Mouse (Mus musculus) cerebellum, adult 8-10 months (tissue): ENCODE measurements at regions not wholly inside any gene's neighbourhood (a gene's known extent, or its start where the extent isn't known, plus 50 kb on each side); places are given as distances from the start of the nearest gene placed in this dataset.

Experiments
- DNase-seq: peaks from one replicate; pipeline ENCODE4 v3.0.0; 2022

- DNase-seq, result no peak
Observed at GRCm38 (mm10) chr5:28904500-28904899, 291.3 kb upstream of the Rnf32 start.

DNA sequence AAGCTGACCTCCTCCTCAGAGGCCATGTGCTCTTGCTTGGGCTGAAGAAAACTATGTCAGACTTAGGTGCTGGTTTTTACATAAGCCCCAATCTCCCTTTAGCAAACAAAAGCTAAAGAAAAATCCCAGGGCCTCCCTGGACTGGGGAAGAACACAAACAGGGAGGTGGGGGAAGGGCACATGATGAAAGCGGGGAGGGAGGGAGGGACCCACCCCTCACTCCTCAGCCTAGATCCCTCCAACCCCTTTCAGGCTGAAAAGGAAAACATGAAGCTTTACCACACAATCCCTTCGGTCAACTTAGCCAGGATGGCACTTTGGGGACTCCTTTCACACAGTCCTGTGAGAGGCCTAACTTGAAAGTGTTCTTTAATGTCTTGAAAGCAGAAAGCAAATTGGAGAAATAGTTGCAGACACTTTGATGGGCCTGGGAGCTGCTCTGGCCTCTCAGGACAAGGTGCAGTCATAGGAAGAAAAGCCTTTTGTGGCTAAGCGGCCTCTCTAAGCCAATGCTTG is 291.9 kb upstream of the Rnf32 start:
- DNase-seq, result no peak

DNA sequence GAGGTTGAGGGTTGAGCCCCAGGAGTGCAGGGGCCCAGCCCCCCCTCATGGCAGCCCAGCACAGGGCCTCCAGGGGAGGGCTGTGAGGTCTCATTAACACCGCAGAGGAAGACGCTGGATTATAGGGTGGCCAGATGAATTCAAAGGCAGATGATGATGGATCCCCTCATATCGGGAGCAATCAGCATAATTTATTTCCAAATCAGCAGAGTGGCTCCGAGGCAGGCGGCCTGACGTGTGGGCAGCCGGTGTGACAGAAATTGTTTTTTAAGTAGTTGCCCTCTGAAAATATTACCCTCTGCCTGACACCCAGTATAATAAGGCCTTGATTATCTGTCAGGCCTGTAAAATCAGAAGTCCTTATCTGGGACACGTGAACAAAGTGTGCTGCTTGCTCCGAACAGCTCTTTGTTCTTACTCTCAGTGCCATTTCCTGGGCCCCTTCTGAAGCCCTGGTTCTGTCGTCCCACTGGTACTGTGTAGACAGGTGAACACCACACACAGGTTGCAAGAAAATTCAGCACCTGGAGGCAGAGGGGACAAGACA is 303.0 kb upstream of the Rnf32 start:
- no peak for DNase-seq

GRCm38 (mm10) chr5:28891988-28892387 is 303.8 kb upstream of the Rnf32 start:
- DNase-seq, result no peak

- no peak for DNase-seq
Observed at GRCm38 (mm10) chr5:28884746-28885365, 310.9 kb upstream of the Rnf32 start.

GRCm38 (mm10) chr5:28876199-28876598 is 319.6 kb upstream of the Rnf32 start:
- no peak for DNase-seq

DNA sequence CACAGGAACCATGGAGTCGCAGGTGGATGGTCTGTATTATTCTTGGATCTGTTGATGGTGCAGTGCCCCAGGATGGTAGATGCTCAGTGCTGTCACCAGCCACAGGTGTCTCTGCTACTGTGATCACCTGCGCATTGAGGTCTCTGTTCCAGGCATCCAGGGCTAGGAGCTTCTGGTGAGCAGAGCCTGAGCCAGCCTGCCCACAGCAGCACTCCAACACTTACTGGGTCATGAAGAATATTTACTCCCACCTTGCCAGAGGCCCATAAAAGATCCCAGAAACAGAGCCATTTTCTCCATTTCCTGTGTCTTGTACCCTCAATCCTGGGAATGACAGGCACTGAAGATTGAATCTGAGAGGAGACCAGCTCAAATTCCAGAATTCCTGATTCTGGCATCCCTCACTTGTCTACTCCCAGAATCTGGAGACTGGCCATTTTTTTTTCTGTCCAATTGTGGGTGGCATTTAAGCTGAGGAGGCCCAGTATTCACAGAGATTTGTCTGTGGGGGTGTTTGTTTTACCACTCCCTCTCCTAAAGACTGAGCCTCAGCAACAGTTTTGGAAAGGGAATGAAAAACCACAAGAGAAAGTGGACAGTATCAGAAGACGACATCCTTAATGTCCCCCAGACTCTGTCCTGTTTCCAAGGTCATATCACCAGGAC is 322.1 kb upstream of the Rnf32 start:
- DNase-seq, result no peak

- DNase-seq, result peak; percentile 2
Observed at GRCm38 (mm10) chr5:28859604-28860371, 336.0 kb upstream of the Rnf32 start.

GRCm38 (mm10) chr5:28838141-28838925 is 357.5 kb upstream of the Rnf32 start:
- DNase-seq, result peak; percentile 15

DNA sequence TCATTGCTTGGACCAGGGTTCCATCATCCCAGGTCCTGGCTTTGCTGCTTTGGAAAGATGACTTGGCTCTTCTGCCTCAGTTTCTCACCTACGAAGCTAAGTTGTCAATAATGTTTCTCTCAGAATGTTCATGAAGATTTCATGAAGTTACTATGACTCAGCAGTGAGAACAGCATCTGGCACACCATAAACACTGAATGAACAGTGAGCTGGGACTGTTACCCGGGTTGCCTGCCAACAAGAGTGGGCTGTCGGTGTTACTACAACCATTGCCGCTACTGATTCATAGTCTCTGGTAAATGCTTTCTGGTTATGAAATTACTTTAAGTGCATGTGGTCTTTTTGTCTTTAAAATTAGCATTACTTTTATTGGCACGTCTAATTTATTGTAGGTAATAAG is 352.0 kb upstream of the Shh start:
- DNase-seq, result no peak

DNA sequence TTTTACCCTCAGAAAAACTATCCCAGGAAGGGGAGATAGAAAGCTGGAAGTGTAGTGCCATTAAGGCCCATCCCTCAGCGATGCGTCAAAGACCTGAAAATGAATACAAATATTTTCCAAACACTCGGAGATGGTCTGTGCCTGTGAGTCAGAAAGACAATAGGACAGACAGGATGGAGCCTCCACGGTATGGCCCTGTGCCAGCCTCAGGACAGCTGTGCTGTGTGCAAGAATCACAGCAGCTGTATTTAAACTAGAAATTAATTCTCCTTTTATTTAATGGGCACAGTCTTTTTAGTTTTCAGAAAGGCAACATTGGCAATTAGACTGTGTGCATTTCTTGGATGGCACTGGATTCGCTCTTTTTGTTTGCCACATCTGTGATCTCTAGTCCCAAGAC is 340.9 kb upstream of the Shh start:
- no peak for DNase-seq

DNA sequence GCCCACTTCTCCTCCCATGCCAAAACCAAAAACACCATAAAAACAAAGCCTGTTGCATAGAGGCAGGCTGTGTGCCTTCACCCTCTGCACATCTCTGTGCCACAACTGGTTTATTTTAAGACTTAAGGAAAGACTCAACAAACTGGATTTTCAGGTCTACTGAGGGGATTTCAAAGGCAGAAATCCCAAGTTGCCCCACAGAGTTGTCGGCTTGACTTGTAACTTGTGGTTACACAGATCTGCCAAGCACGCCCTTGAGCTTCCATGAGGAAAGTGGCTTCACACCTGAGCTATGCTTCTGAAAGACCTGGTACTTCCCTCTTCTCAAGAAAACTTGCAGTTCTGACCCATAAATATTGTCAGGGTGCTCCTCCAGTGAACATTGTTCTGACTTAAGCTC is 332.4 kb upstream of the Shh start:
- DNase-seq, result no peak

DNA sequence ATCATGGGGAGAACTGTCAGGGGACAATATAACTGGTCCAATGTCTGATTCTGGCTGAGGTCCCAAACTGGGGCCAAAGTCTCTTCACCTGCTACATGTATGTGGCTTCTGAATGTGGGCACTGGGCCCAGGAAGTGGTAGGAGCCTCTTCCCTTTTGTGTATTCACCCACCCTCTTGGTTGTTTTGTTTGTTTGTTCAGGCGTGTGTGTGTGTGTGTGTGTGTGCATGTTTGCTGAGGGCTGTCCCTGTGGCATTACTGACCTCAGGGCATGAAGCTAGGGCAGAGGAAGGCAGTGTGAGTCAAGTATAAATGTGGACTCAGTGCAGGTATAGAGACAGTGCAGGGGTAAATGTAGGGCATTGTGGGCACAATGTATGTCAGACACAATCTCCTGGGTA is 331.3 kb upstream of the Shh start:
- DNase-seq, result no peak

DNA sequence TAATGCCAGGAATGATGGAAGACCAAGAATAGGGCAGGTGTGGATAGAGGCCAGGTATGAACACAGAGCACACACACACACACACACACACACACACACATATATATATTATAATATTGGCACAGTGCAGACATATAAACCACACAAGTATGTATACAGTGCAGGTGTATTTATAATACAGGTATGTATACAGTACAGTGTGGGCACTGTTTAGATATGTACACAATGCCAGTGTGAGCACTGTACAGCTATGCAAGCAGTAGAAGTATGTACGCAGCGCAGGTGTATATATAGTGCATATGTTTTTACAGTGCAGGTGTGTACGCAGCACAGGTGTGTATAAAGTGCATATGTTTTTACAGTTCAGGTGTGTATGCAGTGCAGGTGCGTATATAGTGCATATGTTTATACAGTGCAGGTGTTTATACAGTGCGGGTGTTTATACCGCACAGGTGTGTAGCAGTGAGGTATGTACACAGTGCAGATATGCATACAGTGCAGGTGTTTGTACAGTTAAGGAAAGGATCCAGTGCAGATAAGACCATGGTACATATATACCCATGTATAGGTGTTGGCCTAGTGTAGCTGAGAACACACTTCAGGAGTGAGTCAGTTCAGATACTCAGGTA is 328.2 kb upstream of the Shh start:
- no peak for DNase-seq

DNA sequence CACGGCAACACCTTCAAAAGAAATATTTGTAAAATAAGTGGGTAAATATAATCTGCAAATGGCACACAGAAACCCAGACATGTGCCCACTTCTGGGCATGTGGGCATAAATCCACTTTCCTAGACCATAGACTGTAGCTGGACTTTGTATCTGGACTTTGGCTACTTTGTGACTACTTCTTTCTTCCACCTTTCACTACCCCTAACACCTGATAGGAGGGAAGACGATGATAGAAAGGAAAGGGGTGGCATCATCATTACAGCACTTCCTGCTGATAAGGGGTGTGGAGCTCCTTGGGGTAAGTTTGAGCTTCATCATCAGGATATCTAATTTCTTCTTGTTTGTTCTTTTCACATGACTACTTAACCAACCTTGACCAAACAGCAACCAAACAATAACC is 326.7 kb upstream of the Shh start:
- no peak for DNase-seq

GRCm38 (mm10) chr5:28785347-28786060 is 318.4 kb upstream of the Shh start:
- DNase-seq, result no peak

GRCm38 (mm10) chr5:28784339-28784966 is 317.4 kb upstream of the Shh start:
- DNase-seq, result no peak

DNA sequence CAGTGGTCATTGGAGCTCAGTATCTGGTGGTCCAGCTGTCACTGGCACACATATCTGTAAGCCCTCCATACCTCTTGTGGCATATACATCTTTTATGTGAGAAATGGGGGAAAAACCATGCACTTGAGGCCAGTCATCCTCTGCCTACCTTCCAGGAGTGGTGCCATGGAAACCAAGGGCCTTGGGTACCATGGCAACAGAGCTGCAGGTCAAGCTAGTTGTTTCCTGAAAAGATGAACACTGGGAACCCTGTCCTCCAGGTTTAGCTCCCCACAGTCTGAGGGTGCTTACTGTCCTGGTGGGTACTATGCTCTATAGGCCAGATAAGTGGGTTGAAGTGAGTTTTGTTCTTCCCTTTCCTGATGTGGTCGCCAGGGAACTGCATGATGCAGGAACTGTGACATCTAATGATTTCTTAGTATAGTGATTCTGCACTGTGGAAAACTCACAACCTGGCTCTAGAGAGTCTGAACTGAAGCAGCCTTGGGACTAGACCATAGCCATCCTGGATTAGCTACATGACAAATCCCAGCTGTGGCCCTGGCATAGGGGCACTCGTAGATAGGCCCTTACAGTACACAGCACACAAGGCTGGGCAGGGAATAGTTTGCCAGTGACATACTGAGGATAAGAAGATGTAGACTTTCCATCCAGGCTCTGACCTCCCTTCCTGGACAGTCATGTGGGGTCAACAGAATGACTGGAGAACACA is 308.7 kb upstream of the Shh start:
- DNase-seq, result no peak

- no peak for DNase-seq
Observed at GRCm38 (mm10) chr5:28771796-28772195, 304.7 kb upstream of the Shh start.

- DNase-seq, result no peak
Observed at GRCm38 (mm10) chr5:28756171-28756948, 289.3 kb upstream of the Shh start.
